ENCODE assay signal across 8 mouse cellular contexts in genomic region chr3:52685434-52686181, GRCm38 (mm10).
DNase-seq lines count a peak whose midpoint lies in the region; ATAC-seq and TF ChIP-seq lines count a peak whose summit lies in the region.

No protein-coding gene starts in this region.

- H3K9me3 ChIP-seq in forebrain, postnatal 0 days (ENCODE audit: low read length) = no peaks in the 10 kb centered on the region
- no peaks in the 10 kb centered on the region for H3K9me3 ChIP-seq in forebrain, embryonic 15.5 days
- no peaks in the 10 kb centered on the region for H3K9me3 ChIP-seq in lung, embryonic 14.5 days (ENCODE audit: low read depth, low read length)
- H3K9me3 ChIP-seq in hindbrain, embryonic 10.5 days = 0 out of 2 replicates have a peak, but pooled peaks cover 2% of the 10 kb centered on the region

- no peak overlapping the region for H3K27ac ChIP-seq in forebrain, postnatal 0 days (ENCODE audit: low read depth, low read length)
- H3K27ac ChIP-seq in forebrain, embryonic 15.5 days (replicated peaks) = no peak overlapping the region
- no peak overlapping the region for H3K27ac ChIP-seq in lung, embryonic 14.5 days (ENCODE audit: low read depth)
- H3K27ac ChIP-seq in hindbrain, embryonic 10.5 days = no peak overlapping the region

- H3K36me3 ChIP-seq in forebrain, postnatal 0 days (ENCODE audit: insufficient read depth) = no peaks in the 10 kb centered on the region
- no peaks in the 10 kb centered on the region for H3K36me3 ChIP-seq in forebrain, embryonic 15.5 days
- no peaks in the 10 kb centered on the region for H3K36me3 ChIP-seq in lung, embryonic 14.5 days (ENCODE audit: insufficient read depth)
- no peaks in the 10 kb centered on the region for H3K36me3 ChIP-seq in hindbrain, embryonic 10.5 days

- no peak for ATAC-seq in forebrain, postnatal 0 days
- no peak for ATAC-seq in forebrain, embryonic 15.5 days (replicated peaks)
- peak; percentile 41; the same call in 1 of the 2 replicates for ATAC-seq in lung, embryonic 14.5 days (ENCODE audit: insufficient read depth)

- 51% methylated on average over 9 of the region's 9 CpGs for WGBS in forebrain, postnatal 0 days
- 65% methylated on average over 9 of the region's 9 CpGs for WGBS in forebrain, embryonic 15.5 days
- WGBS in lung, embryonic 14.5 days = 34% methylated on average over 9 of the region's 9 CpGs
- 78% methylated on average over 9 of the region's 9 CpGs for WGBS in hindbrain, embryonic 10.5 days

- no peak overlapping the region for H3K4me2 ChIP-seq in forebrain, postnatal 0 days (ENCODE audit: low read depth)
- no peak overlapping the region for H3K4me2 ChIP-seq in forebrain, embryonic 15.5 days (replicated peaks)
- H3K4me2 ChIP-seq in lung, embryonic 14.5 days = no peak overlapping the region

- DNase-seq in forebrain, postnatal 0 days = peak; percentile 21
- peak; percentile 83 for DNase-seq in Muller cell, postnatal 12 days (ENCODE audit: inconsistent ontology term)
- peak; percentile 67 for DNase-seq in heart, adult 9 months (ENCODE audit: low spot score in 2 of 2)
- peak; percentile 72 for DNase-seq in lung, embryonic 14.5 days
- no peak for DNase-seq in hindbrain, embryonic 10.5 days (ENCODE audit: low spot score)
- no peak for DNase-seq in thymus, postnatal 4 days
- DNase-seq in cerebellum, postnatal 10 days = no peak

- no peaks in the 10 kb centered on the region for H3K27me3 ChIP-seq in forebrain, postnatal 0 days (ENCODE audit: insufficient read depth, low read length)
- no peaks in the 10 kb centered on the region for H3K27me3 ChIP-seq in forebrain, embryonic 15.5 days
- no peaks in the 10 kb centered on the region for H3K27me3 ChIP-seq in lung, embryonic 14.5 days (ENCODE audit: insufficient read depth, low read length)
- H3K27me3 ChIP-seq in hindbrain, embryonic 10.5 days (ENCODE audit: insufficient read depth, poor library complexity, severe bottlenecking) = peaks cover 79% of the 10 kb centered on the region

- H3K4me3 ChIP-seq in forebrain, postnatal 0 days (ENCODE audit: low read depth, low read length) = no peak overlapping the region
- no peak overlapping the region for H3K4me3 ChIP-seq in forebrain, embryonic 15.5 days
- no peak overlapping the region for H3K4me3 ChIP-seq in lung, embryonic 14.5 days (ENCODE audit: low read depth, low read length)
- H3K4me3 ChIP-seq in hindbrain, embryonic 10.5 days = no peak overlapping the region

- no peaks in the 10 kb centered on the region for H3K4me1 ChIP-seq in forebrain, postnatal 0 days (ENCODE audit: insufficient read depth)
- H3K4me1 ChIP-seq in forebrain, embryonic 15.5 days = peaks cover 6% of the 10 kb centered on the region; the same call in 1 of the 2 replicates
- H3K4me1 ChIP-seq in lung, embryonic 14.5 days (ENCODE audit: insufficient read depth) = no peaks in the 10 kb centered on the region
- peaks cover 9% of the 10 kb centered on the region for H3K4me1 ChIP-seq in hindbrain, embryonic 10.5 days (replicated peaks)

- TF ChIP-seq CTCF in forebrain, postnatal 0 days (IDR thresholded peaks at IDR 0.05; ENCODE audit: low read depth) = no peak
- TF ChIP-seq CTCF in lung, embryonic 14.5 days (IDR thresholded peaks at IDR 0.05; ENCODE audit: low read depth) = no peak

- no peak overlapping the region for H3K9ac ChIP-seq in forebrain, postnatal 0 days
- no peak overlapping the region for H3K9ac ChIP-seq in forebrain, embryonic 15.5 days (replicated peaks)
- H3K9ac ChIP-seq in lung, embryonic 14.5 days = no peak overlapping the region

Comparison
In these comparisons a context has a peak if more than half of its experiments do, and no peak if none do; other contexts are left out.
1. DNase-seq: peak in forebrain, postnatal 0 days (single experiment), Muller cell, postnatal 12 days (single experiment), heart, adult 9 months (2 of 2) and lung, embryonic 14.5 days (single experiment); none in hindbrain, embryonic 10.5 days (single experiment), thymus, postnatal 4 days (single experiment) and cerebellum, postnatal 10 days (0 of 2).